Mouse (Mus musculus) cerebellum, postnatal 36 days (tissue): ENCODE measurements at regions not wholly inside any gene's neighbourhood (a gene's known extent, or its start where the extent isn't known, plus 50 kb on each side); places are given as distances from the start of the nearest gene placed in this dataset.
A peak's percentile ranks its signal among the peaks of the same experiment; 100 is the strongest.

Experiments
- DNase-seq, 2 experiments: peaks; one replicate each; pipeline ENCODE4 v3.0.0; 2021 to 2022; ENCODE audit warnings: mixed read lengths in 2 of 2

DNA sequence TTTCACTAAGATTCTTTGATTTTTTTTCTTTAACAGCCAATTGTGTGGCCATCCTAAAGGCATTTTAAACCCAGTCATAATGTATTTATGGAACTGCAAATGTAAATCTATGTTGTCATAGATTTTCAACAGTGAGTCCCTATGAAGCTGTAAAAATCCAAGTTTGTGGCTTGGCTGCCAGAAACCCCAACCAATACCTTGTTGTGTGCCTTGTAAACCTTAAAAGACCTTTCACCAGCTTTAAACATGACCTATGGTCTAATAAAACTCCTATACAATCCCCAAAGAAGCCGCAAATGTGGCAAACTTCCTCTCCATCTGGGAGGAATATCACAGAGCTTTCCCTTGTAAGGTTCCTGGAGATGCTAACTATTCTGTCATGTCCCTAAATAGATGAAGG lies 125.4 kb upstream of the Igf1 start:
- no peak for DNase-seq

DNA sequence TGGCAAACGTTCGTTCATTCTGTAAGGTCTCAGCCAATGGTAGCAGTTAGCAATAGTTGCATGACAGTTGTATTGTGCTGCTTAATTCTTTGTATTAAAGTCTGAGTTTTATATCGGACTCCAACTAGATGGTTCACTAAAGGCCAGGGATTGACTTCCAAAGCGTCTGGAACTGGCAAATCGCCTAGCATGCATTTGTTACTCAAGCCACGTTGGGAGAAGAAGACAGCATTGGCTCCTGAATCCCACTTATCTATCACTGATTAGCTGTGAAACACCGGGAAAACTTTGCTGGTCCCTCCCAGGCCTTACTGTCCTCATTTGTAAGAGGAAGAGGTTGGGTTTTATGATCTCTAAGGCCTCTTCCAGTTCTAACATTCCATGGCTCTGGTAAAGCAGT lies 124.8 kb upstream of the Igf1 start:
- DNase-seq: no peak

DNA sequence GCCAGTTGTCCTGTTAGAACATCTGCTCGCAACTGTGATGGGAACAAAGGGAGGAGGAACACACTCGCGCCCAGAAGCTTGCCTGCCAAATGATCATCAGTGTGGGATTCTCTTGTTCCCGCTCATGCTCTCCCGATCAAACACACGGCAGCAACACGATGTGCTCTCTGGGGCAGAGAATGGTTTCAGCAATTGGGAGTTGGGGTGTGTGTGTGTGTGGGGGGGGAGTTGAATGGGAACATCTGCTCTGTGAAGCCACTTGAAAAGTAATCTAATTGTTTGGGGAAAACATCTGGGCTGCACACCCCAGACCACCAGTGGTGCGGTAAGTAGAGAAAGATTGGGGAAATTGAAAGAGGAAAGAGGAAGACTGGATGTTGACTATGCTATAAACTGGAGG lies 117.7 kb upstream of the Igf1 start:
- DNase-seq: no peak

DNA sequence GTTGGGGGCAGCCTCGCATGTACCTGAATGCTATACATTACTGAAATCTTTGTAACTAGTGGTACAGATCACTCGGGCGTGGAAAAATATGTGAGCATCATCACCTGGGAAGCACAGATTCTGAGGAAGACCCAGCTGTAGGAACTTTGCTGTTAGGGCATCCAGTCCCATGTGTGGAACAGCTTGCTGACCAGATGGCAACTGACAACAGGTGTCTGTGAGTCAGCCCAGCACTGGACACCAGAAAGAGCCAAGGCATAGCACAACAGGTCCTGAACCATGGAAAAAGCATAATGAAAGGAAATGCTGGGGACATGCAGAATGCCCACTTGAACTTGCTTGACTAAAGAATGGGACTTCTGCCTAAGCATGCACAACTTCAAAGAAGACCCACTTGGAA lies 115.3 kb upstream of the Igf1 start:
- peak; percentile 49 to 53 for DNase-seq

DNA sequence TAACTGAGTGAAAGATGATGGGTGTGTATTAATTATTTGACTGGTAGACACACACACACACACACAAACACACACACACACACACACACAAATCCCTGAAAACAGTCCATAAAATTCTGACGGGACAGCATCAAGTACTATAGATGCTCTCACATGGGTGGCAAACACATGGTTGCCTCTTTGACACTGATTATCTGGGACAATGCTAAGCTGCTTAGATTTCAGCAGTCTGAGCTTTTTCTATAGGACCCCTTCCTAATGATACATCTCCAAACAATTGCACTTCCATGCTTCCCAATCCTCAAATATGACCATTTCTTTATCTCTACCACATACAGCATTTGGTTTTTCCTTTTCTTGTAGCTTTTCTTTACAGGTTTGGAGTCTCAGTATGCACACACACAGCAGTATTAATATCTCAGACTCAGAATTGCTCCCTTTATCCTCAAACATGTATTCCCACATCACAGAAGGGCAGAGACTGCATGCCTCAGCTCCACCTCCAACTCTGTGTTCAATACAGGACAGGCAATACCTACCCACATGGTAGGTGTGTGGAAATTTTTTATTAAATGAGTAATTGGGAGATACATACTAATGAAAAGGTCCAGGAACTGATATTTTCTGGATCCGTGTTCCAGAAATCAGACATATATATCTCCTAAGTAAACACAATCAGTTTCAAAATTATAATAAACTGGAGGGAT lies 110.1 kb upstream of the Igf1 start:
- DNase-seq: no peak

DNA sequence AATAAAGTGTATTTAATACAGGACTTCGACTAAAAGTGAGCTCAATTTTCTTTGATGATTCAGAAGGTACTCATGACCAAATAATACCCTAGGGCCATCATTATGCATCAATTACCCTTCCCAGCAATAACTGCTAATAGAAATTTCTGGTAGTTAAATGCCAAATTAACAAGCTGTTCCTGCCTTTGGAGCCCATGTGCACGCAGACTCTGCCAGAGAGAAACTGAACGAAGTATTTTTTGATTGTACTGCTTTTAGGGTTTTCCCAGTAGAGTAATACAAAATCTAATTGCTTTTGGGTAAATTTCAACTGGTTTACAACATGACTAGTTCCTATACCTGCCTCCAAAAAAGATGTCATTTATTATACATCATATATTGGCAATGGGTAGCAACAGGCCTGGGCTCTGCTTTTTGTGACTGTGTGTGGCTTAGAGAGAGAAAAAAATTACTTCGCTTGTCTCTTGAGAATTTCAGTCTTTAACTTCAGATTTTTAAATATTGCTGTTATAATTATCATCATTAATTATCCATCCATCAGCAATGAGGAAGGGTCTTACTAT lies 109.4 kb upstream of the Igf1 start:
- no peak for DNase-seq

DNA sequence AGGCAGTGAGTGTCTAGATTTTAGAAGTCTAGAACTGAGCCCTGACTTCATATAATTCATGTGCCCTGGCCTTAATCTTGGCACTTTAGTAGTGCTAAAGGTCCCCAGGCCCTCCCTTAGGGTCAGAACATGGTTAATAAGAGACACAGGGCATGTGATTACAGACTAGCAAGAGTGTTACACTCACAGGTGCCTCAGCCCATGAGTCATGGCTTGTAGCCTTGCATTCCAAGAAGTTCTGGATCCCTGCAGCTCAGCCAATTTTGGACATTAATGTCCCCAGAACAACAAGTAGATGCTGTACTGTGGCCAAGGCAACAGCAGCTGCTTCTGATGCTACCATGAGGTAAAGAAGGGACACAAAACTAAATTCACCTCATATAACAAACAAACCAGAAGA lies 107.7 kb upstream of the Igf1 start:
- no peak for DNase-seq

DNA sequence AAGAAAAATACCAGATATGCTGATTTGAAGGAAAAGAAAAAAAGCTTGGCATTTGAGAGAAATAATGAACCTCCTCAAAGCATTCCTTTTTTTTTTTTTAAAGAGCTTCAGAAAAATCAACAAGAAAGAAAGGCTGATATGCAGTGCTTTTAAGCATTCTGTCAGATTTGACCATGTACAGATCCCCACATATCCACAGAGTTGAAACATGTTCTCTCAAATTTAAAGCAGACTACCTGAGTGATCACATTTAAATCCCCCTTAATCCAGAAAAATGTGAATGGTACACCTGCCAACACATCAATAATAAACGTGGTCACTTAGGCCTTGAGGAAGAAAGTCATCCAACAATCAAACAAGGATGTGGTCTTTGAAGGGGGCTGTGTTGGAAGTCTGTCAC lies 107.1 kb upstream of the Igf1 start:
- no peak for DNase-seq

DNA sequence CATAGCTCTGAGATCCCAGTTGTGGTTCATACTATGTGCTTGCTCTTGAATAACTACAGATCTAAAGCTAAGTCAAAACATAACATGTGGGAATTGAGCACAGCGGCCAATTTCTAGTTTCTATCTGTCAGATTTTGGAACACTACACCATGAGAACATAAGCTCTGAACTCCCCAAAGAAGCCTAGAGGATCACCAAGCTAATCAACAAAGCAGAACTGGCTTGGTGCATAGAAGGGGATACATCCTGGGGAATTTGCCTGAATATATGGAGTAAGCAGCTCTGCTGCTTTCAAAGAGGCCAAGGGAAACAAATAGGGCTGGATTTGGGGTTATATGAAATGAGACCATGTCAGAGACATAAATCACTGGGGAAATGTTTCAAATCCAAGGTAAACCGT lies 105.9 kb upstream of the Igf1 start:
- DNase-seq: no peak

DNA sequence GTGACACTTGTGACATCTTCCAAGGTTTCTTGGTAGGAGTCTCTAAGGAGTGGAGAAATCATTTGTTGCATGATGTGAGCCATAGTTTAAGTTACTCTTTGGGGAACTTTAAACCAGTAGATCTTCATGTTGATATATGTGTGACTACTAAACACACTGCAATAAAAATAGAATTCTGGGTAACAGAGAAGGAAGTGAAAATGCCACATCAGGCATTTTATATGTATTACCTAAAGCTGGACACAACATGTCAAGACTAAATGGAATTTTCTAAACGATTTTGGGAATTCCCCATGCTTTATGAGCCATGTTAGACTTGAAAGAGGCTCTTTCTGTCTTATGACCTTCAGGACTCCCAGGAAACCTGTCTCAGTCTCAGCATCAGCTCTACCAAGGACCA lies 104.6 kb upstream of the Igf1 start:
- no peak for DNase-seq

DNA sequence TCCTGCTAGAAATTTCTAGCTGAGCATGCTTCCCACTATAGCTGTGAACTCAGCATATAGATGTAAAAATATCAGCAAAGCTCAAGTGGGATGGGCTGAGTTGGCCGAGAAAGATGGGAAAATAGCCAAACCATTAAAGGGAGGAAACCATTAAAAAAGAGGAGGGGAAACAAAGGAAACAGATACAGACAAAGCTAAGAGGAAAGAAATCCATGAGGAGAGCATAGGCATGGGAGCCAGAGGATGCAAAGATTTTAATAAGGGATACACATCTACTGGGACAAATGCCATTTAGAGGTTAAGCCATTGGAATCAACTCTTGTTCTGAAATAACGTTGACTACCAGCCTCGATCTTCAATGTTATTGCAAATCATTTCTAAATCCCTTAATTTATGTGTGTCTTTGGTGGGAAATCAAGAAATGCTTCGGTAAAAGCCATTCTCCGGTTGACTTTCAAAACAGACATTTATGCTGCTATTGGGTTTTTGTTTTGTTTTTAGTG lies 96.5 kb upstream of the Igf1 start:
- DNase-seq: no peak

DNA sequence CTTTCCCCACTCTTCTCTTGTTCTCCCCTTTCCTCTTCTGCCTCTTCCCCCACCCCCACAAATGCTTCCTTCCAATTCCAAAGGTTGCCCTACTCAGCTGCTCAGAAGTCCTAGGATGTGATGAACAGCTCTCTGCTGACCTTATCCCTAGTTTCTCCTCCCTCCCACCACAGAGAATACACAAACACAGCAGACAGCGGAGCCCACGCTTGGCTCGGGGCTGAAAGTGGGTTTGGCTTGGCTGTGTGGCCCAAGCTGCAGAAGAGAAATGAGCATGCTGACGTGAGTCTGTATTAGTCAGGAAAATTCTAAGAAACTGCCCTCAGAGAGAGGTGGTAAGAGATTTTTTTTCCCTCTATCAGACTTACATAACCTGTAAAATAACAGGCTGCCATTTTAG lies 70.5 kb upstream of the Igf1 start:
- DNase-seq: no peak

DNA sequence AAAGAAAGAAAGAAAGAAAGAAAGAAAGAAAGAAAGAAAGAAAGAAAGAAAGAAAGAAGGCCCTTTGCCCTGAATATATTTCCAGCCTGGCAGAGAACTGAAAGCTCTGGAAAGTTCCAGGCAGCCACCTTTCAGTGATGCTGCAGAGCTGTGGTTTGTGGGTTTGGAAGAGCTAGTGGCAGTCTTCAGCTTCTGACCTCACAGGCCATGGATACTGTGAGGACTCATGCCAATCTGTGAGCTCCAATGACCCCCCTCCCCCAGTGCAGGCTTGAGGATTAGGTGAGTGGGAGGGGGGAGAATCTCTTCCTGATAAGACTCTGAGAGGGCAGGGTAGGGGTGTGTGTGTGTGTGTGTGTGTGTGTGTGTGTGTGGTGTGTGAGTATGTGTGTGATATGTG lies 65.7 kb upstream of the Igf1 start:
- DNase-seq: no peak

DNA sequence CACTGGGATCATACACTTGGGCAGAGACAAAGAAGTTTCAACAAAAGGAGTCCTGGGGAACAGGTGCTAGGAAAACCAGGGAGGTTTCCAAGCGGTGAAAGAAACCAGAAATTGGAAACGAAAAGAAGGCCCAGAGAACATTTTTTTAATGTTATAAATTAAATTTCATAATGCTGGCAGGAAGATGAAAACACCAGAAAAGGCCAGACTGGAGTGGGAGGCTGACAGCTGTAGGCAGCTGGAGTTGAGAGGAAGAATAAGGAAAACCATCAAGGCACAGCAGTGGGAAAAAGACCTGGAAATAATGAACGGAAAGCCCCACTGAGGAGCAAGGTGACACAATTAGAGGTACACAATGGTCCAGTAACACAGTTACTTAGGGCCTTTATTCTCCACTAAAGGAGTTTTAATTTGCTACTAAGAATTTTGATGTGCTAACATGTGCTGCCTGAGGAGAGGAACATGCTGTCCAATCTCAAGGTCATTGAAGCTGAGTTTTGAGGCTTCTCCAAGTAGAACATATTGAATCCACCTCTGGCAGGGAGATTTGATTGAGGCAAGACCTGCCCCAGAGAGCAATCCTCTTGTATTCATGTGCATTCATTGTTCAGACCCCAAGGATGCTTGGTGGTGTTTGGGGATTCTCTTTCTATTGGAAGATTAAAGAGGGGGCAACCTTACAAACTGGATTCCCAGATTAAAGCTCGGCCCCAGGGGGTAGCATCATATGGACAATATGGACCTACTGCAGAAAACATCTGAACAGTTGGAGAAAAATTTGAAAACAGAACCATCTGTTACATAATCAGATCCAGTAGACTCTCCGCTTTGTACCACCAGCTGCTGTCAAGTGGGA lies 53.9 kb upstream of the Igf1 start:
- DNase-seq: no peak

DNA sequence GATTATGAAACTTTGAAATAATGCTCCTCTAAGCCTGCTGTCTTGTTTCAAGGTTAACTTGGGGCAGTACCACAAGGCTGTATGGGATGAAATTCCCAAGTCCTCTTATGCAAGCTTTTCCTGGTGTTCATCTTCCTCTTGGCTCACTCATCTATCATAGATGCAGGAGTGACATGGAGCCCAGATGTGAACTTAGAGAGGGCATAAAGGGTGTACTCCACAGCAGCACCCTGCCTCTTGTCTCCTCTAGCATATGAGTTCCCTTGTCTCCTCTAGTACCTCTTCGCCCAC lies 53.3 kb upstream of the Igf1 start:
- DNase-seq: no peak
